Mouse (Mus musculus) small intestine, adult 2 months (tissue): Measurements from ENCODE around the gene Rbm33.

Source experiments
- CTCF ChIP-seq: fragments of 200-500 bp; IDR thresholded peaks from 2 replicates; pipeline ENCODE4 v1.5.1; 2012; ENCODE audit warnings: low read depth, mild to moderate bottlenecking, control low read depth, inconsistent platforms, low read length, moderate library complexity, mixed read lengths; ENCODE audit not compliant: insufficient replicate concordance, insufficient read length; ENCODE audit errors: extremely low read depth
- POLR2A ChIP-seq: fragments of 200-500 bp; IDR thresholded peaks from 2 replicates; pipeline ENCODE4 v1.6.1; 2012; ENCODE audit warnings: low read depth, mild to moderate bottlenecking, control low read depth, inconsistent platforms, low read length, moderate library complexity

DNA sequence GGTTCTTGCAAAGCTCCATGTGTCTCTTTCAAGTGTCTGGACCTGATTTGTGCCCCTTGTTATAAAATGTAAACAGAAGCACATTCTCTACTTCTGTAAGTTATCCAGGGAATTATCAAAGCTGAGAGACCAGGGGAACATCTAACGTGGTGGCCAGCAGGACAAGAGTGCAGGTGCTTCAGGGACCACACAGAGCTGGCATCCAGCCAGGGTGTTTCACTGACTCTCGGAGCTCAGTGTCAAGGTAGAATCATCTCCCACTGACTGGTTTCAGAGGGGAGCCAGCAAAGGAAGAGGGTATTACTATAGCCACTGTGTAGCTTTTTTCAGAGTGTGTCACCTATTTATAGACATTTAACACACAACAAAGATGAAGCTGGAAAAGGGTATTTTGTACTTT, 49.3 kb upstream of the Rbm33 start:
- TF ChIP-seq CTCF (no peak), POLR2A (no peak)
